Mouse (Mus musculus) adrenal gland, adult 2 months (tissue): Measurements from ENCODE around the gene Kank2. TPM values are rescaled to one million over a fixed set of nuclear protein-coding genes. Genes with fewer than 3 reads are reported as not detected.

Source experiments
- microRNA-seq, 2 experiments: library from miRNA; unstranded; fragments of <30 nt; microRNA quantifications; one replicate each; pipeline ENCODE4 v1.2.0; 2021
- polyA plus RNA-seq: library from polyadenylated mRNA; depleted of rRNA; stranded (reverse); fragments of >200 nt; gene quantifications from 2 replicates; pipeline ENCODE4 v1.2.3, GENCODE M21; 2012; rRNA removed
- total RNA-seq, 2 experiments: library from RNA; stranded (reverse); gene quantifications; 2 replicates each; pipeline ENCODE4 v1.2.3; 2021

The Kank2 gene
- total and polyA plus RNA-seq, 3 experiments: 28.4 to 67.8 (median 56.2) TPM

Small RNA genes within 50 kb of the gene (microRNA-seq; reads per million reads assigned to microRNA genes)
- gene Mir7083: 2.5 to 7.2 reads per million in 2 experiments

Other genes with a start within 250 kb of the Kank2 start
- gene Timm29, start 206.0 kb downstream of the Kank2 start, total RNA-seq: 10 to 100 TPM; 55.2 to 62.3 TPM
- gene Timm29, start 206.0 kb downstream of the Kank2 start, polyA plus RNA-seq: 60.1 and 62.2 TPM in 2 replicates
- gene Yipf2, start 205.9 kb downstream of the Kank2 start, total RNA-seq: 10 to 100 TPM; 26.5 to 36.1 TPM
- 58.5 and 67.4 TPM in 2 replicates for gene Yipf2, start 205.9 kb downstream of the Kank2 start, polyA plus RNA-seq
- gene Smarca4, start 182.6 kb downstream of the Kank2 start, total RNA-seq: 10 to 100 TPM; 72.3 to 88.2 TPM
- gene Smarca4, start 182.6 kb downstream of the Kank2 start, polyA plus RNA-seq: 47.1 and 62.0 TPM in 2 replicates
- gene Ldlr, start 75.3 kb downstream of the Kank2 start, total RNA-seq: 100 to 1,000 TPM in 1 of 2 experiments, 10 to 100 TPM in 1; 61.6 to 210 TPM
- 79.5 and 143 TPM in 2 replicates for gene Ldlr, start 75.3 kb downstream of the Kank2 start, polyA plus RNA-seq
- 1 to 10 TPM; 1.9 to 3.7 TPM for gene Spc24, start 38.4 kb downstream of the Kank2 start, total RNA-seq
- gene Spc24, start 38.4 kb downstream of the Kank2 start, polyA plus RNA-seq: 1.4 and 1.5 TPM in 2 replicates
- gene Angptl8, start 36.8 kb upstream of the Kank2 start, total RNA-seq: 1 to 10 TPM; 8.1 to 8.7 TPM
- 26.5 and 55.8 TPM in 2 replicates for gene Angptl8, start 36.8 kb upstream of the Kank2 start, polyA plus RNA-seq
- 10 to 100 TPM; 32.9 to 37.0 TPM for gene Dock6, start 53.9 kb upstream of the Kank2 start, total RNA-seq
- gene Dock6, start 53.9 kb upstream of the Kank2 start, polyA plus RNA-seq: 76.6 and 91.2 TPM in 2 replicates
- 10 to 100 TPM; 48.3 to 52.2 TPM for gene Rab3d, start 119.4 kb upstream of the Kank2 start, total RNA-seq
- 75.9 and 84.8 TPM in 2 replicates for gene Rab3d, start 119.4 kb upstream of the Kank2 start, polyA plus RNA-seq
- gene Ccdc159, start 128.7 kb upstream of the Kank2 start, total RNA-seq: 10 to 100 TPM in 1 of 2 experiments, 1 to 10 TPM in 1; 9.4 to 10.5 TPM
- gene Ccdc159, start 128.7 kb upstream of the Kank2 start, polyA plus RNA-seq: 17.3 and 24.5 TPM in 2 replicates
- gene Tmem205, start 128.8 kb upstream of the Kank2 start, total RNA-seq: 100 to 1,000 TPM; 381 to 452 TPM
- gene Tmem205, start 128.8 kb upstream of the Kank2 start, polyA plus RNA-seq: 1,222 and 1,525 TPM in 2 replicates
- gene Plppr2, start 138.3 kb upstream of the Kank2 start, total RNA-seq: 10 to 100 TPM; 21.7 to 31.7 TPM
- 120 and 147 TPM in 2 replicates for gene Plppr2, start 138.3 kb upstream of the Kank2 start, polyA plus RNA-seq
- gene Swsap1, start 157.0 kb upstream of the Kank2 start, total RNA-seq: 10 to 100 TPM; 14.2 to 18.6 TPM
- gene Swsap1, start 157.0 kb upstream of the Kank2 start, polyA plus RNA-seq: 12.4 and 20.2 TPM in 2 replicates
- 1 to 10 TPM; 1.5 to 2.7 TPM for gene Epor, start 164.8 kb upstream of the Kank2 start, total RNA-seq
- gene Epor, start 164.8 kb upstream of the Kank2 start, polyA plus RNA-seq: 3.7 and 6.0 TPM in 2 replicates
- gene Rgl3, start 190.7 kb upstream of the Kank2 start, total RNA-seq: 10 to 100 TPM; 14.2 to 46.9 TPM
- gene Rgl3, start 190.7 kb upstream of the Kank2 start, polyA plus RNA-seq: 137 and 177 TPM in 2 replicates
- 1 to 10 TPM in 1 of 2 experiments, under 1 TPM in 1; 0.73 to 1.0 TPM for gene Ccdc151, start 203.9 kb upstream of the Kank2 start, total RNA-seq
- 0.47 and 0.73 TPM in 2 replicates for gene Ccdc151, start 203.9 kb upstream of the Kank2 start, polyA plus RNA-seq
- 100 to 1,000 TPM; 166 to 175 TPM for gene Prkcsh, start 204.1 kb upstream of the Kank2 start, total RNA-seq
- 136 and 209 TPM in 2 replicates for gene Prkcsh, start 204.1 kb upstream of the Kank2 start, polyA plus RNA-seq